Mouse (Mus musculus) monocyte, adult 5-6 weeks (primary cell): ENCODE results near the gene Ankrd44. TPM values are rescaled to one million over a fixed set of nuclear protein-coding genes. Genes with fewer than 3 reads are reported as not detected.

Experiments used
- ATAC-seq: fragments of 153-309, 156-312 bp; replicated peaks from 2 replicates; pipeline ENCODE4 v1.8.0; 2017; ENCODE audit warnings: mild to moderate bottlenecking; ENCODE audit not compliant: low TSS enrichment, insufficient number of reproducible peaks, severe bottlenecking, poor library complexity, low FRiP score
- total RNA-seq: library from RNA; stranded (forward); fragments of 200-1000, 200-491, 200-594 nt; gene quantifications from 3 replicates; pipeline ENCODE4 v1.2.3, GENCODE M21; 2017

Gene Ankrd44
- total RNA-seq, 1 experiment from 2014 or later = 321 TPM

GRCm38 (mm10) chr1:54924309-54924685, 1.9 kb downstream of the Ankrd44 start:
- ATAC-seq = no peak

GRCm38 (mm10) chr1:54923366-54924308, 2.5 kb downstream of the Ankrd44 start:
- peak; percentile 33 for ATAC-seq

- ATAC-seq = no peak
These were observed 3.5 kb downstream of the Ankrd44 start for GRCm38 (mm10) chr1:54922707-54923106.

- no peak for ATAC-seq
These were observed 4.1 kb downstream of the Ankrd44 start for GRCm38 (mm10) chr1:54922025-54922574.

- peak; percentile 75 for ATAC-seq
These were observed 6.1 kb downstream of the Ankrd44 start for GRCm38 (mm10) chr1:54920132-54920531.

- ATAC-seq = no peak
These were observed 9.7 kb downstream of the Ankrd44 start for GRCm38 (mm10) chr1:54916456-54916855.

- peak; percentile 57; the same call in 1 of the 2 replicates for ATAC-seq
These were observed 11.8 kb downstream of the Ankrd44 start for GRCm38 (mm10) chr1:54914387-54914786.

- peak; percentile 59 for ATAC-seq
These were observed 12.8 kb downstream of the Ankrd44 start for GRCm38 (mm10) chr1:54913379-54913873.

- ATAC-seq = no peak
These were observed 13.2 kb downstream of the Ankrd44 start for GRCm38 (mm10) chr1:54913063-54913335.

- no peak for ATAC-seq
These were observed 13.7 kb downstream of the Ankrd44 start for GRCm38 (mm10) chr1:54912290-54913062.

GRCm38 (mm10) chr1:54911256-54911610, 15.0 kb downstream of the Ankrd44 start:
- no peak for ATAC-seq

GRCm38 (mm10) chr1:54910489-54911255, 15.5 kb downstream of the Ankrd44 start:
- ATAC-seq = no peak

GRCm38 (mm10) chr1:54908786-54909185, 17.4 kb downstream of the Ankrd44 start:
- no peak for ATAC-seq

GRCm38 (mm10) chr1:54907066-54907639, 19.0 kb downstream of the Ankrd44 start:
- no peak for ATAC-seq

- ATAC-seq = no peak
These were observed 19.9 kb downstream of the Ankrd44 start for GRCm38 (mm10) chr1:54906322-54906721.

GRCm38 (mm10) chr1:54905632-54906031, 20.6 kb downstream of the Ankrd44 start:
- no peak for ATAC-seq

- peak; percentile 60; the same call in 1 of the 2 replicates for ATAC-seq
These were observed 22.0 kb downstream of the Ankrd44 start for GRCm38 (mm10) chr1:54904165-54904564.

GRCm38 (mm10) chr1:54902689-54903246, 23.4 kb downstream of the Ankrd44 start:
- ATAC-seq = no peak
